Mouse (Mus musculus): ENCODE data around the gene Fam118b.
A peak's percentile ranks its signal among the peaks of the same experiment; 100 is the strongest.

- peak; percentile 95 for TF ChIP-seq POLR2A (IDR thresholded peaks at IDR 0.05; ENCODE audit: low read depth, low read length)
- no peak for TF ChIP-seq CTCF (conservative IDR thresholded peaks at IDR 0.05; ENCODE audit: insufficient read depth, insufficient read length, low read depth, low read length)
Observed at GRCm38 (mm10) chr9:35210542-35211474, 56.8 kb downstream of the Fam118b start, which contains the start of gene Foxred1.
